Mouse (Mus musculus): Measurements from ENCODE around the gene Dnah7a. TPM values are rescaled to one million over a fixed set of nuclear protein-coding genes. Genes with fewer than 3 reads are reported as not detected.
"Not testable (repeated sequence)": the region's sequence is repeated elsewhere in the genome, so short reads cannot be mapped to it uniquely, and the experiment has no call there.

Dnah7a gene
- total and polyA plus RNA-seq, 3 experiments, result not detected

DNA sequence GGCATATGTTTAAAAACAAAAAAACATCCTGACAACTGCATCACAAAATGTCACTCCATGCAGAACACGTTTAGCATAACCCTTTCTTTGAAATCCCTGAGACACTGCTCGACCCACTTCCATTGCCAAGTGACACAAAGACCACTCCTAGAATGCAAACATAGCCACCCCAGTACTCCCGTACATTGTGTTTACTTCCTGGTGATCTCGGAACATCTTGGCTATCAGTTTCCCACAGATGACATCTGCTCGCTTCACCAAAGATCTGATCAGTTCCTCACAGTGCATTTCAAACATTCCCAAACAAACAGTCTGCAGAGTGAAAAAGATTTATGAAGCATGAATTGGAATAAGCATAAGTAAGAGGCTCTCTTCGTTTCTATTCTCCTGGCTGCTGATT, 76.6 kb downstream of the Dnah7a start:
- no peak for DNase-seq (ENCODE audit: low read depth, low spot score)
- H3K79me2 ChIP-seq (ENCODE audit: control insufficient read depth, insufficient read depth, low read length, poor library complexity), result no peaks in the 10 kb centered on the region
- H3K9ac ChIP-seq (ENCODE audit: control insufficient read depth, low read depth, low read length, poor library complexity, severe bottlenecking), result no peak overlapping the region
- H3K9me3 ChIP-seq (replicated peaks; ENCODE audit: insufficient read depth, low read length), result no peaks in the 10 kb centered on the region
- H3K4me1 ChIP-seq (ENCODE audit: control insufficient read depth in 1 of 2, insufficient read depth in 2 of 2, low read length in 2 of 2), result no peaks in the 10 kb centered on the region
- no peak for TF ChIP-seq TCF12 (IDR thresholded peaks at IDR 0.05; ENCODE audit: low read depth, low read length)
- no peak for TF ChIP-seq USF2 (IDR thresholded peaks at IDR 0.05; ENCODE audit: borderline replicate concordance in 1 of 2, insufficient read depth in 1 of 2, low read depth in 1 of 2, low read length in 2 of 2)
- no peak for TF ChIP-seq MXI1 (IDR thresholded peaks at IDR 0.05; ENCODE audit: low read depth, low read length)
- TF ChIP-seq CHD1 (IDR thresholded peaks at IDR 0.05; ENCODE audit: low read depth, low read length), result no peak
- TF ChIP-seq GABPA (IDR thresholded peaks at IDR 0.05; ENCODE audit: low read depth, low read length), result no peak
- TF ChIP-seq ZNF384 (IDR thresholded peaks at IDR 0.05; ENCODE audit: low read depth, low read length), result no peak
- no peak for TF ChIP-seq MAFK (IDR thresholded peaks at IDR 0.05; ENCODE audit: borderline replicate concordance, low read depth, low read length)
- TF ChIP-seq ETS1 (IDR thresholded peaks at IDR 0.05; ENCODE audit: low read depth, low read length), result no peak
- TF ChIP-seq EP300 (IDR thresholded peaks at IDR 0.05; ENCODE audit: low read depth in 1 of 2, low read length in 2 of 2), result no peak
- TF ChIP-seq KAT2A (conservative IDR thresholded peaks at IDR 0.05; ENCODE audit: low read depth, low read length), result no peak
- TF ChIP-seq JUND (IDR thresholded peaks at IDR 0.05; ENCODE audit: low read depth, low read length), result no peak
- TF ChIP-seq MAZ (IDR thresholded peaks at IDR 0.05; ENCODE audit: low read depth, low read length), result no peak
- TF ChIP-seq ELF1 (IDR thresholded peaks at IDR 0.05; ENCODE audit: low read depth, low read length), result no peak
- TF ChIP-seq MYB (IDR thresholded peaks at IDR 0.05; ENCODE audit: low read depth, low read length), result no peak
- no peak overlapping the region for H3K27ac ChIP-seq (ENCODE audit: control insufficient read depth, low read depth, low read length)
- H3K27me3 ChIP-seq (ENCODE audit: control insufficient read depth in 1 of 2, insufficient read depth in 2 of 2, low read length in 2 of 2), result no peaks in the 10 kb centered on the region
- H3K4me3 ChIP-seq (ENCODE audit: control insufficient read depth in 1 of 2, insufficient read depth in 1 of 2, low read depth in 2 of 2, low read length in 2 of 2), result no peak overlapping the region
- no peaks in the 10 kb centered on the region for H3K36me3 ChIP-seq (ENCODE audit: control insufficient read depth in 1 of 2, insufficient read depth in 2 of 2, low read length in 2 of 2)

DNA sequence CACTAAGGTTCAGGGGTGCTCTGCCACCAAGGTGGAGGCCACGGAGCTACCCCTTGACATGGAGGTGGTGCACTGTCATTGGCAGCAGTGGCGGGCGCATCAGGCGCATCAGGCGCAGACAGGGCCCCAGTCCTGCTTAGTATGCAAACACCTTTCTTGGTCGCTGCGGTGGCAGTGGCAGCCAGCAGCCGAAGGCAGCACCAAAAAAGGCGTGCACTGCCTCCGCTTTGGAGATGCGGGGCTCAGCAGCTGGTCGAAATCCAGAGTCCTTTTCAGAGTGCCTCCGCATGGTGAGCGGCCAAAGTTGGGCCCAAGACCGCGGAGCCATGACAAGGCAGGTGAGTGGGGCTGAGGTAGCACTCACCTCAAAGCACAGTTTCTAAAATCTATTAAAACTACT, 93.1 kb downstream of the Dnah7a start:
- H3K27ac ChIP-seq (ENCODE audit: control insufficient read depth, low read depth, low read length), result no peak overlapping the region

DNA sequence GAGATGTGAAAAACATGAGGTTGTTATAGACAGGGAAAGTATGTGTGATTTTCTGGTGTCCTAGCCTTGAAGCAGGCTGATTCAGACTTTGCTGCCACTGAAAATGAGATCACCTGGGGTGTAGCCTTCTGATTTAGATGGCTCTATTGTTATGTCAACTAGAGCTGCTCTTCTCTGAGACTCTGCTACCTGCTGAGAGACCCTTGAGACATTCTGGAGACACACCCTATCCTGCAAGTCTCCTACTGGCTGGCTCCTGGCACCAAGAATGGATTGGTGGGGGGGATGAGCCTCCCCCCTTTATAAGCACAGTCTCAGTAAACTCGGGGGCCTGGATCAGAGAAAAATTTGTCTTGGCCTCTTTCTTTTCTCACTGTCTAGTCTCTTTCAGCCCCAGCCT, 125.3 kb downstream of the Dnah7a start:
- H3K36me3 ChIP-seq (ENCODE audit: control insufficient read depth in 1 of 2, insufficient read depth in 2 of 2, low read length in 2 of 2); H3K9me3 ChIP-seq (replicated peaks; ENCODE audit: insufficient read depth, low read length); H3K9ac ChIP-seq (ENCODE audit: control insufficient read depth, low read depth, low read length, poor library complexity, severe bottlenecking); H3K27me3 ChIP-seq (ENCODE audit: control insufficient read depth in 1 of 2, insufficient read depth in 2 of 2, low read length in 2 of 2); H3K4me1 ChIP-seq (ENCODE audit: control insufficient read depth in 1 of 2, insufficient read depth in 2 of 2, low read length in 2 of 2); H3K27ac ChIP-seq (ENCODE audit: control insufficient read depth, low read depth, low read length); H3K79me2 ChIP-seq (ENCODE audit: control insufficient read depth, insufficient read depth, low read length, poor library complexity); H3K4me3 ChIP-seq (ENCODE audit: control insufficient read depth in 1 of 2, insufficient read depth in 1 of 2, low read depth in 2 of 2, low read length in 2 of 2); DNase-seq (ENCODE audit: low read depth, low spot score): not testable (repeated sequence)

More for the DNA sequence above, 93.1 kb downstream of the Dnah7a start:
- Histone ChIP-seq H3K4me1 (ENCODE audit: control insufficient read depth in 1 of 2, insufficient read depth in 2 of 2, low read length in 2 of 2) (no peaks in the 10 kb centered on the region), H3K79me2 (ENCODE audit: control insufficient read depth, insufficient read depth, low read length, poor library complexity) (no peaks in the 10 kb centered on the region), H3K36me3 (ENCODE audit: control insufficient read depth in 1 of 2, insufficient read depth in 2 of 2, low read length in 2 of 2) (no peaks in the 10 kb centered on the region), H3K4me3 (ENCODE audit: control insufficient read depth in 1 of 2, insufficient read depth in 1 of 2, low read depth in 2 of 2, low read length in 2 of 2) (no peak overlapping the region), H3K27me3 (ENCODE audit: control insufficient read depth in 1 of 2, insufficient read depth in 2 of 2, low read length in 2 of 2) (no peaks in the 10 kb centered on the region), H3K9me3 (replicated peaks; ENCODE audit: insufficient read depth, low read length) (no peaks in the 10 kb centered on the region), H3K9ac (ENCODE audit: control insufficient read depth, low read depth, low read length, poor library complexity, severe bottlenecking) (no peak overlapping the region)
- no peak for TF ChIP-seq HCFC1 (IDR thresholded peaks at IDR 0.05; ENCODE audit: low read depth, low read length)
- no peak for TF ChIP-seq UBTF (IDR thresholded peaks at IDR 0.05; ENCODE audit: borderline replicate concordance, insufficient read depth, low read depth, low read length)
- TF ChIP-seq CHD2 (IDR thresholded peaks at IDR 0.05; ENCODE audit: low read length), result no peak
- no peak for TF ChIP-seq GATA1 (IDR thresholded peaks at IDR 0.05; ENCODE audit: low read depth, low read length)
- no peak for TF ChIP-seq POLR2AphosphoS5 (IDR thresholded peaks at IDR 0.05; ENCODE audit: borderline replicate concordance, low read depth, low read length)
- no peak for TF ChIP-seq ZMIZ1 (IDR thresholded peaks at IDR 0.05; ENCODE audit: low read depth, low read length)
- no peak for DNase-seq (ENCODE audit: low read depth, low spot score)

DNA sequence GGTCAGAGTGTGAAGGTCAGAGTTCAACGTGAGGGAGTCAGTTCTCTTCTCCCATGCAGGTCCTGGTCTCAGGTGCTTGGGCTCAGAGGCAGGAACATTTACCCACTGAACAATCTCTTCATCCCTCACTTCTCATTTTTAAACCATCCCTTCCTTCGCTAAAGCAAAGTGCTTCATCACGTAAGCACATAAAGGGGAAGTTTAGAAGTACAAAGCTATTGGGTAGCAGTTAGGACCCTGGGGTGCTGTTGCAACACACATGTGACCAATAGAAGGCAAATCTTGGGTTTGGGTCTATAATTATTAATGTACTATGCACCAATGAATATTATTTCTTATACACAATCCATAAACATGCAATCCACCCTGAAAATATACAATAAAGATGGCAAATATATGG, 148.7 kb downstream of the Dnah7a start:
- not testable (repeated sequence) for H3K79me2 ChIP-seq (ENCODE audit: control insufficient read depth, insufficient read depth, low read length, poor library complexity); H3K9me3 ChIP-seq (replicated peaks; ENCODE audit: insufficient read depth, low read length); DNase-seq (ENCODE audit: low read depth, low spot score); H3K9ac ChIP-seq (ENCODE audit: control insufficient read depth, low read depth, low read length, poor library complexity, severe bottlenecking); H3K36me3 ChIP-seq (ENCODE audit: control insufficient read depth in 1 of 2, insufficient read depth in 2 of 2, low read length in 2 of 2); H3K4me3 ChIP-seq (ENCODE audit: control insufficient read depth in 1 of 2, insufficient read depth in 1 of 2, low read depth in 2 of 2, low read length in 2 of 2); H3K27ac ChIP-seq (ENCODE audit: control insufficient read depth, low read depth, low read length); H3K27me3 ChIP-seq (ENCODE audit: control insufficient read depth in 1 of 2, insufficient read depth in 2 of 2, low read length in 2 of 2); H3K4me1 ChIP-seq (ENCODE audit: control insufficient read depth in 1 of 2, insufficient read depth in 2 of 2, low read length in 2 of 2)

Measured in MEL (cell line).